Mouse (Mus musculus) heart, embryonic 10.5 days (tissue): ENCODE data around the gene Kmt5a. TPM values are rescaled to one million over a fixed set of nuclear protein-coding genes. Genes with fewer than 3 reads are reported as not detected.

Experiments used
- DNase-seq: peaks from one replicate; pipeline ENCODE4 v3.0.0-alpha.2; 2017; ENCODE audit warnings: low spot score
- H3K27ac ChIP-seq: fragments of 300-500 bp; sonication (generic); 2 replicates; pipeline ENCODE4 v1.5.1; 2016; ENCODE audit warnings: mild to moderate bottlenecking
- H3K27me3 ChIP-seq: fragments of 300-500 bp; sonication (generic); 2 replicates; pipeline ENCODE4 v1.6.1; 2016; ENCODE audit warnings: mild to moderate bottlenecking; ENCODE audit not compliant: poor library complexity, insufficient read depth, severe bottlenecking
- H3K36me3 ChIP-seq: fragments of 300-500 bp; sonication (generic); 2 replicates; pipeline ENCODE4 v1.6.1; 2016; ENCODE audit warnings: mild to moderate bottlenecking, moderate library complexity
- H3K4me1 ChIP-seq: fragments of 300-500 bp; sonication (generic); 2 replicates; pipeline ENCODE4 v1.6.1; 2016; ENCODE audit warnings: mild to moderate bottlenecking
- H3K4me3 ChIP-seq: fragments of 300-500 bp; sonication (generic); 2 replicates; pipeline ENCODE4 v1.5.1; 2016; ENCODE audit warnings: mild to moderate bottlenecking, moderate library complexity
- H3K9me3 ChIP-seq: fragments of 300-500 bp; sonication (generic); 2 replicates; pipeline ENCODE4 v1.6.1; 2016; ENCODE audit warnings: mild to moderate bottlenecking, moderate library complexity
- WGBS: fragments of 180-500 bp; shearing (Covaris S2); methylation state at CpG from one replicate; pipeline ENCODE4 v1.1.7; 2016; 5-methylcytosine and 5-hydroxymethylcytosine counted together
- polyA plus RNA-seq: library from polyadenylated mRNA; unstranded; fragments of >200 nt; fragmentation: Nextera tagmentation; extraction: Ambion mirVana; gene quantifications from 2 replicates; pipeline ENCODE4 v1.2.1, GENCODE M21; 2016

Kmt5a gene
- polyA plus RNA-seq = 49.6 and 54.5 TPM in 2 replicates

- under 1% methylated on average over 34 of the region's 34 CpGs for WGBS
- H3K36me3 ChIP-seq = no peaks in the 10 kb centered on the region; the same call in 1 of the 2 replicates
Measured at GRCm38 (mm10) chr5:124439447-124440093, at the start of gene Kmt5a. Gene Kmt5a, plus strand, starts transcription at chr5:124439930.

GRCm38 (mm10) chr5:124392412-124392811 is 47.3 kb upstream of the Kmt5a start:
- Histone ChIP-seq H3K9me3 (no peaks in the 10 kb centered on the region), H3K36me3 (peaks cover 98% of the 10 kb centered on the region), H3K4me1 (no peaks in the 10 kb centered on the region), H3K27ac (no peak overlapping the region), H3K27me3 (no peaks in the 10 kb centered on the region), H3K4me3 (no peak overlapping the region)
- no peak for DNase-seq
- WGBS = 97% methylated on average over 4 of the region's 4 CpGs

More at GRCm38 (mm10) chr5:124439447-124440093, at the start of gene Kmt5a:
- no peaks in the 10 kb centered on the region for H3K9me3 ChIP-seq
- H3K4me3 ChIP-seq = peak within 1 kb of the TSS; percentile 84
- H3K4me1 ChIP-seq = peaks cover 9% of the 10 kb centered on the region
- DNase-seq = peak; percentile 99
- H3K27me3 ChIP-seq = no peaks in the 10 kb centered on the region
- H3K27ac ChIP-seq = peak within 1 kb of the TSS; percentile 93

GRCm38 (mm10) chr5:124393726-124394125 is 46.0 kb upstream of the Kmt5a start:
- Histone ChIP-seq H3K4me1 (no peaks in the 10 kb centered on the region), H3K27me3 (no peaks in the 10 kb centered on the region), H3K36me3 (peaks cover 98% of the 10 kb centered on the region), H3K27ac (no peak overlapping the region), H3K9me3 (no peaks in the 10 kb centered on the region), H3K4me3 (no peak overlapping the region)
- no peak for DNase-seq
- 88% methylated on average over 7 of the region's 7 CpGs for WGBS

GRCm38 (mm10) chr5:124410808-124411207 is 28.9 kb upstream of the Kmt5a start:
- H3K36me3 ChIP-seq = peaks cover 89% of the 10 kb centered on the region
- no peak overlapping the region for H3K27ac ChIP-seq
- H3K4me1 ChIP-seq = no peaks in the 10 kb centered on the region
- H3K9me3 ChIP-seq = no peaks in the 10 kb centered on the region
- DNase-seq = no peak
- H3K4me3 ChIP-seq = no peak overlapping the region
- WGBS = 84% methylated on average over 3 of the region's 3 CpGs
- no peaks in the 10 kb centered on the region for H3K27me3 ChIP-seq

GRCm38 (mm10) chr5:124412163-124412562 is 27.6 kb upstream of the Kmt5a start:
- Histone ChIP-seq H3K9me3 (no peaks in the 10 kb centered on the region), H3K27ac (no peak overlapping the region), H3K36me3 (peaks cover 75% of the 10 kb centered on the region), H3K4me1 (no peaks in the 10 kb centered on the region), H3K4me3 (no peak overlapping the region), H3K27me3 (no peaks in the 10 kb centered on the region)
- 82% methylated on average over 5 of the region's 5 CpGs for WGBS
- no peak for DNase-seq

- H3K27ac ChIP-seq = no peak overlapping the region
- no peak overlapping the region for H3K4me3 ChIP-seq
- no peak for DNase-seq
- no peaks in the 10 kb centered on the region for H3K9me3 ChIP-seq
- H3K4me1 ChIP-seq = peaks cover 3% of the 10 kb centered on the region; the same call in 1 of the 2 replicates
- H3K36me3 ChIP-seq = peaks cover 35% of the 10 kb centered on the region
- 92% methylated on average over 2 of the region's 2 CpGs for WGBS
- no peaks in the 10 kb centered on the region for H3K27me3 ChIP-seq
Measured at GRCm38 (mm10) chr5:124418903-124419302, 20.8 kb upstream of the Kmt5a start.

GRCm38 (mm10) chr5:124421786-124422185 is 17.9 kb upstream of the Kmt5a start:
- no peak for DNase-seq
- Histone ChIP-seq H3K27me3 (no peaks in the 10 kb centered on the region), H3K36me3 (peaks cover 22% of the 10 kb centered on the region), H3K9me3 (no peaks in the 10 kb centered on the region), H3K4me3 (no peak overlapping the region), H3K27ac (no peak overlapping the region), H3K4me1 (peaks cover 13% of the 10 kb centered on the region)
- WGBS = 91% methylated on average over 2 of the region's 2 CpGs

GRCm38 (mm10) chr5:124424200-124424722 is 15.5 kb upstream of the Kmt5a start:
- no peak for DNase-seq
- Histone ChIP-seq H3K27ac (peak overlapping the region; percentile 99), H3K9me3 (no peaks in the 10 kb centered on the region), H3K36me3 (peaks cover 13% of the 10 kb centered on the region; the same call in 1 of the 2 replicates), H3K27me3 (no peaks in the 10 kb centered on the region), H3K4me1 (peaks cover 13% of the 10 kb centered on the region), H3K4me3 (peak overlapping the region; percentile 100)
- WGBS = 4% methylated on average over 14 of the region's 14 CpGs

GRCm38 (mm10) chr5:124424723-124425411 is 14.9 kb upstream of the Kmt5a start:
- Histone ChIP-seq H3K27ac (peak overlapping the region; percentile 99), H3K4me3 (peak overlapping the region; percentile 100), H3K27me3 (no peaks in the 10 kb centered on the region), H3K4me1 (peaks cover 13% of the 10 kb centered on the region), H3K9me3 (no peaks in the 10 kb centered on the region), H3K36me3 (peaks cover 8% of the 10 kb centered on the region; the same call in 1 of the 2 replicates)
- no peak for DNase-seq
- WGBS = under 1% methylated on average over 63 of the region's 63 CpGs

GRCm38 (mm10) chr5:124425412-124426259 is 14.1 kb upstream of the Kmt5a start, which contains the start of gene Sbno1:
Gene Sbno1, minus strand, starts transcription at chr5:124426001.
- Histone ChIP-seq H3K27me3 (no peaks in the 10 kb centered on the region), H3K4me3 (peak within 1 kb of the TSS; percentile 100), H3K36me3 (peaks cover 6% of the 10 kb centered on the region; the same call in 1 of the 2 replicates), H3K9me3 (no peaks in the 10 kb centered on the region), H3K4me1 (peaks cover 13% of the 10 kb centered on the region), H3K27ac (peak within 1 kb of the TSS; percentile 99)
- DNase-seq = peak; percentile 99
- under 1% methylated on average over 66 of the region's 81 CpGs for WGBS

- WGBS = 90% methylated on average over 10 of the region's 10 CpGs
- Histone ChIP-seq H3K4me1 (peaks cover 13% of the 10 kb centered on the region), H3K4me3 (peak overlapping the region; percentile 100), H3K36me3 (peaks cover 6% of the 10 kb centered on the region; the same call in 1 of the 2 replicates), H3K27me3 (no peaks in the 10 kb centered on the region), H3K27ac (peak overlapping the region; percentile 99), H3K9me3 (no peaks in the 10 kb centered on the region)
- no peak for DNase-seq
Measured at GRCm38 (mm10) chr5:124426475-124427071, 13.2 kb upstream of the Kmt5a start.

GRCm38 (mm10) chr5:124432398-124433012 is 7.2 kb upstream of the Kmt5a start:
- no peak for DNase-seq
- Histone ChIP-seq H3K27me3 (no peaks in the 10 kb centered on the region), H3K36me3 (no peaks in the 10 kb centered on the region), H3K4me1 (no peaks in the 10 kb centered on the region), H3K4me3 (no peak overlapping the region), H3K27ac (no peak overlapping the region), H3K9me3 (no peaks in the 10 kb centered on the region)
